Mouse (Mus musculus) yolk sac, embryonic 10.5 days (tissue): ENCODE results near the gene Lmtk3.
A peak's percentile ranks its signal among the peaks of the same experiment; 100 is the strongest.

Source experiments
- DNase-seq: peaks from one replicate; pipeline ENCODE4 v3.0.0-alpha.2; 2017; ENCODE audit warnings: low spot score

The Lmtk3 gene

DNA sequence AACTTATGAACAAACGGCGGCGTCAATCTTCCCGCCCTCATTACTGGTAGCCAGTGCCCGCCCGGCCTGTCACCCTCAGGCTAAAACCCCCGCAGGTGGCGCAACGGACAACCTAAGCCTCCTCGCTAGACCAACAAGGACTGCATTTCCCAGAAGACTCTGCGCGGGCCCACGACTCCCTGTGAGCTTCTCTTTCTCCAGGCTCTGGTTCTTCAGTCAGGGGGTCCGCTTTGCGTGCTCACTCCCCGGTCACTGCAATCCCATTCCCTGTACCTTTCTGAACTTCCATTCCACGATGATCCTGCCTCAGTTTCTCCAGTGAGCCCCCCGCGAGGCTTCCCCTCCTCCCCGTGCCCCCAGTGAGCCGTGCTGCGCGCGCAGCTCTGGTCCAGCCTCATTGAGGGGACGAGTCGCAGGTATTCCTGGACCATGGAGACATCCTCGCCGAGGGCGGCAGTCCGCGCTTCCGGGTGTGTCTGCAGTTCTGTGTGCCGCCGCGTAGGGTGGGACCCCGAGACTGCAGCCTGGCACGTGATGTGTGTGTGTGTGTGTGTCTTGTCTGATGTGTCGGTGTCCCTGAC is at the start of gene Lmtk3:
Gene Lmtk3, plus strand, starts transcription at position 228 of the 581 bp plus-strand sequence.
- DNase-seq: peak; percentile 85

DNA sequence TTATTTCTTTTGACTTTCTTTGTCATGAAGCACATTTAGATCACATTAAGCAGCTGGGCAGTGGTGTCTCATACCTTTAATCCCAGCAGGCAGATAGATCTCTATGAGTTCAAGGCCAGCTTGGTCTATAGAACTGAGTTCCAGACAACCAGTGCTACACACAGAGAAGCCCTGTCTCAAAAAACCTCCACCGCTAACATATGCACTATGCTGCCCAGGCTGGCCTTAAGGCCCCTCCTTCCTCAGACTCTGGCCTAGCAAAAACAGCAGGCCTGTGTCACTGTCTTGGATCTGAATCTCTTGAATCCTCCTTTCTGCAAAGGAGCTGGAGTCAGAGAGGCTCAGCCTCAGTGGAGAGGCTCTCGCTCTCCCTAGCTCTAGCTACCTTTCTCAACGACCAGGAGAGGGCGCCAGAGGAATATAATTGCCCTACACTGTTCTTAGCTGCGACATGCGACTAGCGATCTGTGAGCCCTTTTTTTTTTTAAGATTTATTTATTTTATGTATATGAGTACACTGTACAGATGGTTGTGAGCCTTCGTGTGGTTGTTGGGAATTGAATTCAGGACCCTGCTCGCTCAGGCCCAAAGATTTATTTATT is 44.3 kb upstream of the Lmtk3 start:
- DNase-seq: peak; percentile 68

GRCm38 (mm10) chr7:45739820-45740219 is 43.7 kb upstream of the Lmtk3 start:
- no peak for DNase-seq

DNA sequence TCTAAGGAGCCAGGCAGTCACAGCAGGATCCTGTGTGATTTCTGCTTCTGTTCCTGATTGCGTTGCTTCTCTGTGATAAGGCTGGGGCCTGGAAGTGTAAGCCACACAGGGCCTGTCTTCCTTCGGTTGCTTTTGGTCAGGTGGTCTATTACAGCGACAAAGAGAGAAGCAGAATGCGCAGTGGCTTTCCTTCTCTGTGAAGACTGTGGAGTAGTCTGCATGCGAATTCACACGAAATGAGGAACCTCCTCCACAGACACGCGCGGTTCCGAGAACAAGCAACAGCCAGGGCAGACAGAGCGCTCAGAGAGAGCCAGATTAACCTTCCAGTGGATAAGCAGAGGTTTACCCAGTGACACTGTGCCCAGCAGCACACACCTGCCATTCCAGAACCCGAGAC is 42.2 kb upstream of the Lmtk3 start:
- no peak for DNase-seq

DNA sequence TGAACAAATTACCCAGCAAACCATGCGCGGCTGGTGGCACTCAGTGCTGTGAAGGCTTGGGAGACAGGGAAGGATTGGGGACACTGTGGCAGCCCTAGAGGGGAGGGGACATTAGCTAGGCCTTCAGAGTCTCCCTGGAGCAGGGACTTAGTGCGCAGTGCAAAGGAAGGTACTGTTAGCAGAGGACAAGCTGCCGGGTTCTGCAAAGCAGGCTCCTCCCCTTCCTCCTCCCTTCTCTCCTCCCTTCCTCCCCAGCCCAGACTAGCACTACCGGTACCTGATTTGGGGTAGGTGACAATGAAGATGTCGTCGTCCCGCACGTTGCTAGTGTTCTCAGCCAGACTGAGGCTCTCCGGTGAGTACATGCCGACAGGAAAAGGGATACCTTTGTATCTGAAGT is 41.8 kb upstream of the Lmtk3 start:
- DNase-seq: no peak

- DNase-seq: no peak
Measured at GRCm38 (mm10) chr7:45742338-45742737, 41.2 kb upstream of the Lmtk3 start.

- DNase-seq: peak; percentile 66
Measured at GRCm38 (mm10) chr7:45744387-45744786, 39.2 kb upstream of the Lmtk3 start.

DNA sequence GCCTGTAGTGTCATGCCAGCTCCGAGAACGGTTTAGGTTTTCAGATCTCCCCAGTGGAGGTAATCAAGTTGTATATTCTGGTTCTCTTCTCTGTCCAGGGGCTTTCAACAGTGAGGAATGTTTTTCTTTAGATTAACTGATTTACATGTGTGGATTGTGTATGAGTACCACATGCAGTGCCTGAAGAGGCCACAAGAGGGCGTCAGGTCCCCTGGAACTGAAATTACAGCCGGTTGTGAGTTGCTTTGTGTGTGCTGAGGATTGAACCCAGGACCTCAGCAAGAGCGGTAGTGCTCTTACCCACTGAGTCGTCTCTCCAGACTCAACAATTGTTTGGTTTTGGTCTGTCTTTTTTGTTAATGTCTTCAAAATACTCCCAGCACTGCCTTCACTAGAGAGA is 37.0 kb upstream of the Lmtk3 start:
- no peak for DNase-seq

DNA sequence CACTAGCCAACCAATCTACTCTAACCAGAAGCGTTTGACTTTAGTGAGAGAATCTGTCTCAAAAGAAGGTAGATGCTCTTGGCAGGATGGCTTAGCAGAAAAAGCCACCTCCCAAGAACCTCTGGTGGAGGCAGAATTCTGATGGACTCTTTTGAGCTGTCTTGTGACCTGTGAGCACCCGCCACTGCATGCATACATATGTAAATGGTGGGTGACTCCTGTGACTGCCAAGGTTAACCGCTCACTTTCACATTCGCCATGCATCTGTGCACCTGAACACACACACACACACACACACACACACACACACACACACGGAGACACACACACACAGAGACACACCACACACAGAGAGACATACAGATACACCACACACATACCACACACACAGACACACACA is 36.1 kb upstream of the Lmtk3 start:
- DNase-seq: no peak

DNA sequence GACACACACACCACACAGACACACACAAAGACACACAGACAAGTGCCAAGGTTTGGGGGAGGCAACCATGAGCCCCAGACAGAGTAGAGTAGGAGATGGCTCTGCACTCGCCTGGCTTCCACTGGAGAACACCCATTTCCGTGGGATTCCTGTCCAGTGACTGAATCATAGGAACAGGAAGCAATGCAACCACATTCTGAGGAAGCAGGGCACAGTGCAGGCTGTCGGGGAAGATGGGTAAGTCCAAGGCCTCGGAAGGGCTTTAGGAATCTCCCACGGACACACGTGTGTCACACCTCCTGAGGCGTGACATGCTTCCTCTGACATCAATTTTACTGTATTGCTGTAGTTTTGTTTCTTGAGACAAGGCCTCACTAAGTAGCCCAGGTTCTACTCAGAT is 35.4 kb upstream of the Lmtk3 start:
- DNase-seq: no peak

GRCm38 (mm10) chr7:45749401-45749800 is 34.1 kb upstream of the Lmtk3 start:
- no peak for DNase-seq

DNA sequence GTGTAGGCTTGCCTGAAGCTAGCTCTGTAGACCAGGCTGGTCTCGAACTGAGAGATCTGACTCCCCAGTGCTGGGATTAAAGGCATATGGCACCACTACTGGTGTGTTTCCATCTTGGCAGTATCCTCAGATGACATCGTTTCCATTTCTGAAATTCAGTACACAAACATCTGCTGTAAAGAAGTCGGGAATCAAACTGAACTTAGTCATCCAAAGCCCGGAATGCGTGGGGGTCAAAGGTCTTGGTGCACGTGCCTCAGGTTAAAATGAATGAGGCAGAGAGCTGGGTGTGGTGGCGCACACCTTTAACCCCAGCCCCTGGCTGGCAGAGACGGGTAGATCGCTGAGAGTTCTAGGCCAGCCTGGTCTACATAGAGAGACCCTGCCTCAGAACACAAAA is 33.4 kb upstream of the Lmtk3 start:
- peak; percentile 71 for DNase-seq

DNA sequence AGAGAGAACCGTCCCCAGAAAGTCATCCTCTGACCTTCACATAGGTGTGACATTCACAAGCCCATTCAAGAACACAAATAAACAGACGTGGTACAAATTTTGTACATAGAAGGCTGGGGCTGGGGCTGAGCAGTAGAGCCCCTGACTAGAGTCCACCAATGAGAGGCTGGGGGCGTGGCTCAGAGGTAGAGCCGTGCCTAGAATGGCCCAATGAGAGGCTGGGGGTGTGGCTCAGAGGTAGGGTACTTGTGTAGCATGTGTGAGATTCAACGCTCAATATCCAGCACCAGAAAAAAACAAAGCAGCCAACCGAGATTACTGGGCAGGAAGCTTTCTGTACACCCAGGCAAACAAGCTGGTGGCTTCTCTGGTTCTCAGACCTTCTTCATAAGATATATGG is 27.8 kb upstream of the Lmtk3 start:
- DNase-seq: no peak

- no peak for DNase-seq
Measured at GRCm38 (mm10) chr7:45759400-45759799, 24.1 kb upstream of the Lmtk3 start.

DNA sequence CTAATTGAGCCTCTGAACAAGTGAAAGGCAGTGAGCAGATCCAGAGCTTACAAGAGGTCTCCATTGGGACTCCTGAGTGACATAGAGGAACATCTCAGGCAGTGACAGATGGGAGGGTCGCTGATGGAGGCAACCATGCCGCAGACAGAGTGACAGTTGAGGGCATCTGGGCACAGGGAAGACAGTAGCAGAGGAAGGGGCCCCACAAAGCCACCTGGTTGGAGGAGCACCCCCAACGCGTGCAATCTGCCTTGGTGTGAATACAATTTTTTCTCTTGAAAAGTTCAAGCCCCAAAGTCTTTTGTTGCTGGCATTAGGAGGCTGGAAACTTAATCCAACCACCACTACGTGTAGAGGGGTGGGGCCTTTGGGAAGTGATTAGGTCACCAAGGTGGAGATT is 23.4 kb upstream of the Lmtk3 start:
- DNase-seq: no peak

GRCm38 (mm10) chr7:45765995-45766394 is 17.5 kb upstream of the Lmtk3 start:
- DNase-seq: no peak

GRCm38 (mm10) chr7:45766764-45767163 is 16.8 kb upstream of the Lmtk3 start:
- DNase-seq: no peak

- DNase-seq: no peak
Measured at GRCm38 (mm10) chr7:45767500-45767899, 16.0 kb upstream of the Lmtk3 start.

- DNase-seq: peak; percentile 78
Measured at GRCm38 (mm10) chr7:45770427-45771082, 13.0 kb upstream of the Lmtk3 start.

DNA sequence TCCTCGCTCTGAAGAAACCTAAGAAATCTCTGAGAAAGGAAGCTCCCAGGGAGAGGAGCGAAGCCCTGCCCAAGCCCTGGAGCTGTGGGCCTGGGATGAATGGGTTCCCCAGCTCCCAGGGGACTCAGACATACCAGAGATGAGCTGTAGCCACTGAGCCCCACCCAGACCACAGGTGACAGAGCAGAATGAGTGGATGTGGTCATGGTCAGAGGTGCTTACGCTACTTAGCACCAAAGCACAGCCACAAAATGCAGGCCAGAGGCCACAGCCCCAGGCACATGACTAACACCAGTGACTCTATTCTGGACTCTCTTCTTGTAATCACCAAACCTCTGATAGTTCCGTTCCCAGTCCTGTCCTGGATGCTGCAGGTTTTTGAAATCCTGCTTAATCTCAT is 12.4 kb upstream of the Lmtk3 start:
- peak; percentile 42 for DNase-seq

DNA sequence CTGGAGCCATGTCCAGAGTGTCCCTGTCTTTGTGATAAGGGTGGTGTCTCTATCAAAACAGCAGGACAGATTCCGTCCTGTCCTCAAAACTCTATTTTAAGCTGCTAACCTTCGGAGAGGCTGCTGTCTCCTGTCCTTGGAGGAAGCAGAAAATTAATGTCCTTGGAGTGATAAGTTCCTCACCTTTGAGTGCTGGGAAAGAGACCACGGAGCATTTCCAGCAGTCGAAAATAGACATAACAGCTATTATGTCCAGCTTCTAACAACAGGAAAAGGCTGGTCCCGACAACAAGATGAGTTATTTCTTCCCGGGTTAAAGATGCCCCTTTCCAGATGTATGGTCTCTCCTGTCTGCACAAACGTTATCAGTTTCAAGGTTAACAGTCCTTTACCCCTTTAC is 8.3 kb upstream of the Lmtk3 start:
- DNase-seq: no peak

- no peak for DNase-seq
Measured at GRCm38 (mm10) chr7:45779081-45779641, 4.4 kb upstream of the Lmtk3 start.

DNA sequence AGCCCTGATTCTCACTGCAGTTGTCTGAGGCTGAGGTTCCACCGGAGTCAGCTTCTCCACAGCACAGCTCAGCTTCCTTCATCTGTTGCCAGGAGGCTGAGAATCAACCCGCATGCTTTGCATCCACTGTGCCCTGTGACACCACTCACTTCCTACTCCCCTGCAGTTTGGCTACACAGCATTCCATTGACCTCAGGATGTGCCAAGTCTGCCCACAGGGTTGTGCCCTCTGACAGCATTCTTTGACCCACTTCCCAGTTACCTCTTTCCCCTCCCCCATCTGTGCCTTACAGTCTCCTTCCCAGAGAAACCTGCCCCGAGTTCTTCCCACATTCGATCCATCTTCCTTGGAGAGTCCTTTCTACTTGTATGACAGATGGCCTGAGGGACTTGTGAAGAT is 1.3 kb upstream of the Lmtk3 start:
- no peak for DNase-seq
